Mouse (Mus musculus) cerebellum, adult 11-12 months (tissue): Measurements from ENCODE around the gene Ankrd52.

Experiments
- DNase-seq: peaks from one replicate; pipeline ENCODE4 v3.0.0; 2022

Ankrd52 gene

GRCm38 (mm10) chr10:128403931-128404330 is 27.0 kb downstream of the Ankrd52 start:
- DNase-seq, result peak; percentile 82

DNA sequence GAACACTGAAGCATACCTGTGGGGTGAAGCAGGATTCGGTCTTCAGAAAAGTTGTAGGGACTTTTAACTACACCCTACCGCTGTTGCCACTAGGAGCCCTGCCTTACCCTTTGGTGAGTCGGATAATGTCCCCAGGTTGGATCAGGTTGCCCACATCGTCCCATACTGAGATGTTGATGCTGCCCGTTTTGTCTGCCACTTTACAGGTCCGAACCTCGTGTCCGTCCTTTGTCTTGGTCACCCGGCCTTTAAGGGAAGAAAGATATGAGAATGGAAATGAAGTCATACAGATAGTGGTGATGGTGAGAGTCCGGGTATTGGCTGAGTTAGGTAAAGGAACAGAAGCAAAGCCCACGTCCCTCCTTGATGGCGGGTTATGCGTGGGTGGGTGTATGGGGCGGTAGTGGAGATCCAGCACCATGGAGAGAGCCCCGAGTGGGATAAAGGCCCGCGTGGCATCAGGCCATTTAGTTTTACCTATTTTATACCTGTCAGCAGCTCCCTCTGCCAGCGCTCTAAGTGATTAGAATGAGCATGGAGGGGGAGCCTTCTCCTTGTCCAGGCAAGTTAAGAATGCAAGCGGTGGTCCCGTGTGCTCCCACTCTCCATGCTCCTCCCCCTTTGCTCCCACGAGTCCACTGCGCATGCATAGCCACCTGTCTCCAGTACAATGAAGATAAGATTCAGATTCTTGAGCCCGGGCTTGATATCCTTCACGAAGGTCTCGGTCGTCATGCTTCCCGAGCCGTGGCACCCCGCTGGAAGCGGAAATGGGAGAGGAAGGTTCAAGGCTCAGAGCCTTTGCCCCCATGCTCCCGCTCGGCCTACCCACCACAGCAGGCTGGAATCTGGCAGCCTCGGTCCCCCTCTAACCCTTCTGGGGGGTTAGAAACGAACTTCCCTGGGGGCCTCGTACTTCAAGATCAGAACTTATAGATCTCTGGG is 31.9 kb downstream of the Ankrd52 start:
- DNase-seq, result peak; percentile 72

DNA sequence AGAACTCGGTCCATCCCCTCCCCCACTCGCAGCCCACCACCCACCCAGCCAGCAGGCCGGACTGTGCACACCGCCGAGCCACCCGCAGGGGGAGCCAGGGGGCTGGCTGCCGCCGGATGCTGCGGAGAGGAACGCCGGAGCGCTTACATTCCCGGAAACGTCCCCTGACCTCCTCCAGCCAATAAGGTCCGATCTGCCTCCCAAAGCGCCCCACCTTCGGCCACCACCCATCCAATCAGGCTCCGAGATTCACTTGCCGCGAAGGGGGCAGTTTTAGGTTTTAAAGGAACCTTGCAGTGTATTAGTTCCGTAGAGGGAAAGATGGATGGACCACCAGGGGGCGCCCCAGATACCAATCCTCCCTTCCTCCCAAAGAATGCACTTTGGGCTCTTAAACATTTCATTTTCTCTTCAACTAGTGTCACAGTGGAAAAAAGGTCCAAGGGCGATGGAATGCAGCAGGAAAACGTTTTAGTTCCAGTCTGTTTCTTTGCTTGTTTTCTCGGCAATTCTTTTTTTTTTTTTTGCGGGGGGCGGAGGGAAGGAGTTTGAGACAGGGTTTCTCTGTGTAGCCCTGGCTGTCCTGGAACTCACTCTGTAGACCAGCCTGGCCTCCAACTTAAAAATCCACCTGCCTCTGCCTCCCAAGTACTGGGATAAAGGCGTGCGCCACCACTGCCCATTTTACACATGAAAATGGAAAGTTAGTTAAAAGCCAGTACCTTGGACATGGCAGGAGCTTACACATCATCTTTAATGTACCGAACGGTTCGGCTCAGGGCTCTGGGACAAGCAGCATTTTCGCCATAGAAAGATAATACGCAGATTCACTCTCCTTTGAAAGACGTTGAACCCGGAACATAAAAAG is 33.0 kb downstream of the Ankrd52 start:
- DNase-seq, result peak; percentile 98

DNA sequence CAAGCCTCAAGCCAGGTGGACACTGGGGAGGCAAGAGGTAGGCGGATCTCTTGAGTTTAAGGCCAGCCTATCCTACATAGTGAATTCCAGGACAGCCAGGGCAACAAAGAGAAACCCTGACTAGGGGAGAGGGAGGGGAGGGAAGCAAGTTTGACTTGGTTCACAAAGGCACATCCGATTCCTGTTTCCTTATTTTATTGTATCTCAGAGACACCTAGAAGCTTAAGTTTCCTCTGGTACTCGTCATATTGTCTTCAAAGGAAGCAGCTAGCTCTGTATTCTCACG is 33.6 kb downstream of the Ankrd52 start:
- no peak for DNase-seq

- DNase-seq, result peak; percentile 95
Observed at GRCm38 (mm10) chr10:128411211-128412054, 34.5 kb downstream of the Ankrd52 start, which contains the start of the genes Nabp2 and Rnf41. Gene Nabp2, minus strand, starts transcription at chr10:128411492. Gene Rnf41, plus strand, starts transcription at chr10:128411657.

- DNase-seq, result peak; percentile 75
Observed at GRCm38 (mm10) chr10:128412055-128412381, 35.1 kb downstream of the Ankrd52 start.

GRCm38 (mm10) chr10:128412558-128412957 is 35.6 kb downstream of the Ankrd52 start:
- no peak for DNase-seq

DNA sequence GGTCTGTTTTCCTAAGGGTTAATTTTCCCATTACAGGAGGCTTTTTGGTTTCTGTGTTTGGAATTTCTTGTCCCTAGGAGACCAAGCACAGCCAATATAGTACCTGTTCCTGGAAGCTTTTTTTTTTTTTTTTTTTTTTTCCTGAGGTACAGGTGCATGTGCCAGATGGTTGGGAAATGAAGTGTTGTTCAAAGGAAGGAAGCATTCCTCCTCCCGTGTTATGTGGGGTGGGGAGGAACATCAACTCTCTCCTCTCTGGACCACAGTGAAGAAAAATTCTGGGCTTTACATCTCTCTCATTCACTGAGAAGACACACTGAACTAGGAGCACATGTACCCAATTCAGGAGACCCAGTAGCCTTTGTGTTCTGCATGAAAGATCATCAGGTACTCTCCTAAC is 36.2 kb downstream of the Ankrd52 start:
- no peak for DNase-seq

- DNase-seq, result no peak
Observed at GRCm38 (mm10) chr10:128414848-128415247, 37.9 kb downstream of the Ankrd52 start.

DNA sequence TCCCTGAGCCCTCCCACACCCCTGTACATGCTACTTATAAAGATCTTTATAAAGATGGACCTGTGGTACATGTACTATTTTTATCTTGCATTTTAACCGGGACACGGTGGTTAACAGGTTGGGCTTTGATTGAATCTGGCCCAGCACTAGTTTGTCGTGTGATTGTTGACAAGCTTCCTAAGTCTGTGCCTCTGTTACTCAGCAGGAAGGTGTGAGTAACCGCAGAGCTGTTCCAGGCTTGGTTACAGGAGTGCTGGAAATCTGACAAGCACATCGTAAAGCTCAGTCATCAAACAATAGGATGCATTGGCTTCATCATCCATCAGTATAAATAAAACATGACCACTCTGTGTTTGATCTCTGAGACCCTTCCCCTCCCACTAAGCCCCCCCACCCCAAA is 45.5 kb downstream of the Ankrd52 start:
- DNase-seq, result no peak

- no peak for DNase-seq
Observed at GRCm38 (mm10) chr10:128424604-128425003, 47.7 kb downstream of the Ankrd52 start.

- no peak for DNase-seq
Observed at GRCm38 (mm10) chr10:128425260-128425659, 48.3 kb downstream of the Ankrd52 start.

GRCm38 (mm10) chr10:128429052-128429451 is 52.1 kb downstream of the Ankrd52 start:
- DNase-seq, result no peak

DNA sequence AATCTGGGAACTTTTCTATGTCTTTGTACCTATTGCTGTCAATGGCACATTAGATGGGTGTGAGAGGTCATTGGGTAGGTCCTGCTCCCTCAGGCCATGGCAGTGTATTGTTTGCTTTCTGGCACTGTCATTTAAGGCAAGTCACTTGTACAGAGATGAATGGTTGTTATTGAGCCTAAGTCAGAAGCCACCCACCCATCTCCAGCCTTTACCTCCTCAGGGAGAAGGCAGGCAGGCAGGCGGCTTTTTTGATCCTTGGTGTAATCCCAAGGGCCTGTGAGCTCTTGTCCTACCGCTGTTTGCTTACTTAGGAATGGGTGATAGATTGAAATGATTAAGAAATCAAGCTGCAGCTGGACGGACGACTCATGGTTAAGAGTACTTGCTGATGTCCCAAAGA is 52.5 kb downstream of the Ankrd52 start:
- no peak for DNase-seq

- no peak for DNase-seq
Observed at GRCm38 (mm10) chr10:128433417-128433816, 56.5 kb downstream of the Ankrd52 start.

DNA sequence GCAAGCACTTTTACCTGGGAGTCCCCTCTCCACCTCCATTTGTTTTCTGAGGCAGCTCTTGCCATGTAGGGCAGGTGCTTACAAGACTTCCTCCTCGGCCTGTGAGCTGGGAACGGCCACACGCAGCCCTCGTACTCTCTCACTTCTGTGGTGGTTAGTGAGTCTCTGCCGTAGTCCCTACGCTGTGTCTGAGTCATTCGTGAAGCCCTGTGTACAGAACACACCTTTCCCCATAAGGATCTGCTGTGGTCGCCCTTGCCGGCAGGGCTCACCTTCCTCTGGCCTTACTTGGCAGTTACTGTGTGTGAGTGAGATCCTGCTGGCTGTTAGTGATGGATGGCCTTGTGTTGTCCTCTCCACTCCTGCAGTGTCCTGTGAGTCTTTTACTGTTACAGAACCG is 57.8 kb downstream of the Ankrd52 start:
- no peak for DNase-seq

DNA sequence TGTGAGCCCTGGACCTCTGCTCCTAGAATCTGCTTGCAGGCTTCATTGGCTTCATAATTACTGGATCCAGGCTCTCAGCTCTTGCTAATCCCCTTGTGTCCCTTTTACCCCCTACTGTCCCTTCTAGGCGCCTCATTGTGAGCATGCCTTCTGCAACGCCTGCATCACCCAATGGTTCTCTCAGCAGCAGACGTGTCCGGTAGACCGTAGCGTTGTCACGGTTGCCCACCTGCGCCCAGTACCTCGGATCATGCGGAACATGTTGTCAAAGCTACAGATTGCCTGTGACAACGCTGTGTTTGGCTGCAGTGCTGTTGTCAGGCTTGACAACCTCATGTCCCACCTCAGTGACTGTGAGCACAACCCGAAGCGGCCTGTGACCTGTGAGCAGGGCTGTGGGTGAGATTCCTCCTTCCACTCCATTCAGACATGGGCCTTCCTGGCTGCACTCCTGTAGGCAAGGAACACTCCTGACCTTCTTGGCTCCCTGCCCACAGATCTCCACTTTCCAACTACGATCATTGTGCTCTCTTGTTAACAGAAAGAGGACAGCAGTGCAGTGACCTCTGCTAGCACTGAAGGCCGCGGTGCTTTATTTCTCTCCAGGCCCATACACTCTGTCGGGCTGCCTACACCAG is 58.4 kb downstream of the Ankrd52 start:
- peak; percentile 75 for DNase-seq

DNA sequence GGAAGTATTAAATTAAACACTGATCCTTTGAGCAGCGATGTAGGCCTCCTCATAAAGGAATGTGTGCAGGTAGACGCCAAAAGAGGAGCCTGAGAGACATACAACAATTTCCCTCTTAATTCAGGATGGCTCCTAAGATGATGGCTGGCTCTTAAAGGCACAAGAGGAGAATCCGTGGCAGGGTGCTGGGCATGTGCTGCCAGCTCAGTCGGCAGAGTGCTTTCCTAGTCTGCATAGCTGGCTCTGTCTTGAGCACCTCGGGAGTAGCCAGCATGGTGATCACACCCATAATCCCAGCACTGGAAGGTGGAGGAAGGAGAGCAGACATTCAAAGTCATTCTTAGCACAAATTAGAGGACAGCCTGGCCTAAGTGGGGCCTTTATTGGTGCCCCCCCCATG is 59.0 kb downstream of the Ankrd52 start:
- peak; percentile 59 for DNase-seq

DNA sequence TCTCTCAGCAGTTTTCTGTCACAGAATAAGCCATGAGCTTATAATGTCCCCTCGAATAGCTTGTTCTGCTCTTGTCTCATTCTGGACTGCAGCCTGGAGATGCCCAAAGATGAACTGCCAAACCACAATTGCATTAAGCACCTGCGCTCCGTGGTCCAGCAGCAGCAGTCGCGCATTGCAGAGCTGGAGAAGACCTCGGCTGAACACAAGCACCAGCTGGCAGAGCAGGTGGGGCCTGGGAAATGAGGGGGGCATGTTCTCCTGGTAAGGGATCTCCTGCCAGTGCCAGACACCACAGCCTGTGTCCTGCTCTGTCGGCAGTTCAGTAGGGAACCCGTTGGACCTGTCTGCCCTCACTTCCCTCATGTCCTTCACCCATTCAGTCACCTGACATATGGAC is 59.5 kb downstream of the Ankrd52 start:
- DNase-seq, result peak; percentile 78

DNA sequence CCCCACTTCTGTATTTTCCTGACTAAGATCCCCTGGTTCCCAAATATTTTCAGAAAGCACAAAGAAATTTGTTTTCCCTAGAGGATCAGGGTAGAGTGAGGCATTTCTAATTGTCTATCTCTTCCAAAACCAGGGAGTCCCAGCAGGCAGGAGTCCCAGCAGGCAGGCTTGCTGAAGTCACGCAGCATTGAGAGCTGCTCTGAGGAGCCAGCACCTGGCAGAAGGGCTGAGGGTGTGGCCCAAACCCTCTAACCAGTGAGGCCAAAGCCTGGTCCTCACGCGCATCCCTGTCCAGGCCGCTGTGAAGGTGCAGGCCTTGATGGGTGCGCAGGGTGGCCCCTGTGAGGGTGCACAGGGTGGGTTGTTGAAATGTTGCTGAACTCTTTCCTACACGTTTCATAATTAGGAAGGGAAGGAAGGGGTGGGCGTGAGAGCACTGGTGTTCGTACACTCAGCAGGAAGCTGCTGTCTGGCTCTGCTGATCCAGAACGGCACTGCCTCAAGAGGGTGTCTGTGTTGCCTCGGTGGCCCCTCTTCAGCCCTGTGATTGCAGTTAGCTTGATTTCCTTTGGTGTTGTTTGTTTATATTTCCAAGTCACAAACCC is 61.9 kb downstream of the Ankrd52 start:
- no peak for DNase-seq

DNA sequence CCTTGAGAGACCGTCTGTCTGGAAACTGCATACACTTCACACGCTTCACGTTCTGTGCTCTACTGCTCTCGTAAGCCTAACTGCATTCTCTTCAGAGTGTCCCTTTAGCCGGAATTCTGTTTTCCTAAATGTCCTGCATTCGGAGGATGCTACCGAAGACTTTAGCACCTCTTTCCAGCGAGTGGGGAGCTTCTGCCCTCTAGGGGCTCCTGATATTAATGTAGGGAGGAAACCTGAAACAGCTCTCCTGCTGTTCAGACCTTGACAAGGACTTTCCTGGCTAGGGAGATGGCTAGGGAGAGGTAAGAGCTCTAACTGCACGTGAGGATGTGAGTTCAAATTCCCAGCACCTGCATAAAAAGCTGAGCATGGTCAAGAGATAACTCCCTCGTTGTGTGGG is 63.5 kb downstream of the Ankrd52 start:
- peak; percentile 49 for DNase-seq
